Mouse (Mus musculus): ENCODE results near the gene Gm37240. TPM values are rescaled to one million over a fixed set of nuclear protein-coding genes. Genes with fewer than 3 reads are reported as not detected.

Gene Gm37240
- polyA plus RNA-seq, 1 experiment from 2014 or later, result 18.1 TPM

DNA sequence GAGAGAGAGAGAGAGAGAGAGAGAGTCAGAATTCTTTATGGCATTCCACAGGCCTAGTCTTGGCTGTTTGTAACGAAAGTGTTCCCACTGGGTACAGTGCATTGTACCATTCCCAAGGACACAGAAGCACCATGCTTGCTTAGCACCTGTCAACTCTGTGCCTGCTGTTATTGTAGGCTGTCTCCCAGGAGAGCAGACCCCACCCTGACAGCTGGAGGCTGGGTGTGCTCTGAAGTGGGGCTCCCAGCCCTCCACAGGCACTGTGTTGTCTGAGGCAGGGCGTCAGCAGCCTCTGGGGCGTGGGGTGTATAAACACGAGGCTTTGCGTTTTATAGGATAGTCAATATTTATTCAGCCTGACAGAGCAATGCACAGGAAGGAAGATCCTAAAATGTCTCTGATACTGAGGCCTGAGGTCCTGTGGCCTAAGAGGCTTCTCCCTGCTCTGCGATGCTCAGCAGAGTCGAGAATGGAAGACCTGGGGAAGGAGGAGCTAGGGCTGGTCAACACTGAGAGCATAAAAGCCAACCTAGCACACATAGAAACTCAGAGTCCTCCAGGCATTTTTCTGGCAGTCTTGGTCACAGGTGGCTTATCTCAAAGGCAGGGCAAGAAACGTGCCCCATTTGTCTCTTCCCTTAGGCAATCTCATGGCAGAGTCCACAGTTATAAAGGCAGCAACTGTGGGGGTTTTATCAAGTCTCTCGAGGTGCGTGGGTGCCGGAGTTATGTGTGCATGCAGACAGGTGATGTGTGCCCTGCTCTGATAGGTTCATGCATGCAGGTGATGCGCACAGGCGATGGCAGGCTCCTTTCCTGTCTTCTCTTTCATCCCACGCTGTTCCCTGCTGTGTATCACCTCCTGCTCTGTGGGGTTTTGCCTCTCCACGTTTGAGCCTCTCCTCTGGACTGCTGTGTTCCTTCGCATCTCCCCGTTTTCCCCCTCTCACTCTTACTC lies 677.2 kb downstream of the Gm37240 start:
- WGBS, result 48% methylated on average over 17 of the region's 17 CpGs
- H3K9me3 ChIP-seq (ENCODE audit: control insufficient read depth, low read length), result no peaks in the 10 kb centered on the region
- H3K4me2 ChIP-seq (replicated peaks; ENCODE audit: low read depth), result no peak overlapping the region
- ATAC-seq (ENCODE audit: low FRiP score, low TSS enrichment) (peak; percentile 40; the same call in 1 of the 2 replicates), DNase-seq (ENCODE audit: low spot score) (no peak)
- TF ChIP-seq EP300 (optimal IDR thresholded peaks at IDR 0.05) (no peak), CTCF (IDR thresholded peaks at IDR 0.05; ENCODE audit: low read depth) (no peak)
- H3K36me3 ChIP-seq (ENCODE audit: control insufficient read depth, insufficient read depth, low read length), result no peaks in the 10 kb centered on the region
- H3K4me3 ChIP-seq (ENCODE audit: low read depth, low read length), result no peak overlapping the region
- no peak overlapping the region for H3K9ac ChIP-seq (ENCODE audit: low read length)
- H3K27me3 ChIP-seq (ENCODE audit: control insufficient read depth, insufficient read depth, low read length), result no peaks in the 10 kb centered on the region
- no peaks in the 10 kb centered on the region for H3K4me1 ChIP-seq (replicated peaks; ENCODE audit: control insufficient read depth, insufficient read depth)
- H3K27ac ChIP-seq (replicated peaks), result no peak overlapping the region

DNA sequence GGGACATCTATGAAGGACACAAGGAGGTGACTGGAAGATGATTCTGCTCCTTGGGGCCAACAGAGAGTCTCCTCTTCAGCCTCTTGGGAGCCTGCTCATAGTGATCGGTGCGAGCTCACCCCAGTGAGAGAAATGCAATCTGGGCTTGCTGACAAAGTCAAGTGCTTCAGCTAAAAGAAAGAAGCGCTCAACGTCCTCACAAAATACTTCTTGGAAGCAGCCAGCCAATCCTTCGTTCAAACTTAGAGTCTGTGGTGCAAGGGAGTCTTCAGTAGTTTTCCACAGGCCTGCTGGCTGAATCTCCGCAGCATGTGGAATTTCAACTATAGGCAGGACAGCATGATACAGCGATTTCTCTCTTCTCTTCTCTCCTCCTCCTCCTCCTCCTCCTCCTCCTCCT lies 680.8 kb downstream of the Gm37240 start:
- 76% methylated on average over 7 of the region's 7 CpGs for WGBS
- DNase-seq (ENCODE audit: low spot score) (no peak), ATAC-seq (ENCODE audit: low FRiP score, low TSS enrichment) (no peak)
- H3K4me3 ChIP-seq (ENCODE audit: low read depth, low read length), result no peak overlapping the region
- H3K27me3 ChIP-seq (ENCODE audit: control insufficient read depth, insufficient read depth, low read length), result no peaks in the 10 kb centered on the region
- no peak overlapping the region for H3K4me2 ChIP-seq (replicated peaks; ENCODE audit: low read depth)
- H3K4me1 ChIP-seq (replicated peaks; ENCODE audit: control insufficient read depth, insufficient read depth), result no peaks in the 10 kb centered on the region
- TF ChIP-seq EP300 (optimal IDR thresholded peaks at IDR 0.05), result no peak
- no peak for TF ChIP-seq CTCF (IDR thresholded peaks at IDR 0.05; ENCODE audit: low read depth)
- H3K36me3 ChIP-seq (ENCODE audit: control insufficient read depth, insufficient read depth, low read length), result no peaks in the 10 kb centered on the region
- no peaks in the 10 kb centered on the region for H3K9me3 ChIP-seq (ENCODE audit: control insufficient read depth, low read length)
- H3K9ac ChIP-seq (ENCODE audit: low read length), result no peak overlapping the region
- no peak overlapping the region for H3K27ac ChIP-seq (replicated peaks)

DNA sequence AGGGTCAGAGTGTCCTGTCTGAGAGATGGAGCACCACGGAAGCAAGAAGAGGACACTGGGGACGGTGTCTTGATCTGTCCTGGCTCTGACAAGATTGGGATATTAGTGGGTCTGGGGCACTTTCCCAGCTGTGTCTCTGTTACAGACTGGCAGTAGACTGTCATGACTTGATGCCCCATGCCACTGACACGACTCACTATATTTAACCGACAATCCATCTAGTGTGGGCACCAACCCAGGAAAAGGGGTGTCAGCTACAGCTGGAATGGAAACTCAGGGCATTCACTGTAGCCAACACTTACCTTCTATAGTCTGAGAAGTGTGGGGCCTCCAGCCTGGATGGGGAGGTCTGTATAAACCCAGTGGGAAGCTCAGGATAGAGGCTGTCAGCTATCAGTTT lies 681.4 kb downstream of the Gm37240 start:
- whole genome bisulfite sequencing, result 77% methylated on average over 4 of the region's 4 CpGs
- ATAC-seq (ENCODE audit: low FRiP score, low TSS enrichment), result no peak
- H3K36me3 ChIP-seq (ENCODE audit: control insufficient read depth, insufficient read depth, low read length), result no peaks in the 10 kb centered on the region
- DNase-seq (ENCODE audit: low spot score), result no peak
- no peak for TF ChIP-seq EP300 (optimal IDR thresholded peaks at IDR 0.05)
- no peak for TF ChIP-seq CTCF (IDR thresholded peaks at IDR 0.05; ENCODE audit: low read depth)
- H3K4me1 ChIP-seq (replicated peaks; ENCODE audit: control insufficient read depth, insufficient read depth), result no peaks in the 10 kb centered on the region
- H3K27ac ChIP-seq (replicated peaks), result no peak overlapping the region
- no peak overlapping the region for H3K4me3 ChIP-seq (ENCODE audit: low read depth, low read length)
- no peaks in the 10 kb centered on the region for H3K9me3 ChIP-seq (ENCODE audit: control insufficient read depth, low read length)
- H3K4me2 ChIP-seq (replicated peaks; ENCODE audit: low read depth), result no peak overlapping the region
- no peak overlapping the region for H3K9ac ChIP-seq (ENCODE audit: low read length)
- H3K27me3 ChIP-seq (ENCODE audit: control insufficient read depth, insufficient read depth, low read length), result no peaks in the 10 kb centered on the region

DNA sequence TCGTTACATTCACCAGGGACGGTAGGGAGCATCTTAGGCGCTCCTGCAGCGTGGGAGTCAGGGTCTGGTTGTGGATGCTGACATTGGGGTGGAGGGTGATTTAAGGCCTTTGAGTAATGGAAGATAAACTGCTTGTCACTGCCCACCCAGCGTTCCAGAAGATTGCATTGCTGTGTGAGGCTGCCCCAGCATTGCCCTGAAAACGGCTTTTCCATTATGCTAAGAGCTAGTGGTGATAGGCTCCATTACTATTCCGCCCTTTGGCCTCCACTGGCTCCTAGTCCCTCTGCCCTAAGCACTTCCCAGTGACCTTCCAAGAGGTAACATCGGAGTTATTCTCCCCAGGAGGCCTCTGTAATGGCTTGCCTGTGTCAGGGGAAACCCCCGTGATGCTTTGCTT lies 683.7 kb downstream of the Gm37240 start:
- DNase-seq (ENCODE audit: low spot score), result no peak

DNA sequence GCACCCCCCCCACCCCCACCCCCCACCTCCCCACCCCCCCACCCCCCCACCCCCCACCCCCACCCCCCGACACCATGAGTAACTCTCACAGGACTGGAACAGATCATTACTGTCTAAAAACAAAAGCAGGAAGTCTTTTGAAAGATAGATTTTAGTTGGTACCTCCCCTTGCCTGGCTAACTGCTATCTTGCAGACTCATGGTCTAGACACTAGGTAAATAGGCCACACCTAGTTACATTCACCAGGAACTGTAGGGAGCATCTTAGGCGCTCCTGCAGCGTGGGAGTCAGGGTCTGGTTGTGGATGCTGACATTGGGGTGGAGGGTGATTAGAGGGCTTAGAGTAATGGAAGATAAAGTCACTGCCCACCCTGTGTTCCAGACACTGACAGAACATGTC lies 684.6 kb downstream of the Gm37240 start:
- Histone ChIP-seq H3K27me3 (ENCODE audit: control insufficient read depth, insufficient read depth, low read length) (no peaks in the 10 kb centered on the region), H3K4me2 (replicated peaks; ENCODE audit: low read depth) (no peak overlapping the region), H3K9ac (ENCODE audit: low read length) (no peak overlapping the region), H3K27ac (replicated peaks) (no peak overlapping the region), H3K4me1 (replicated peaks; ENCODE audit: control insufficient read depth, insufficient read depth) (no peaks in the 10 kb centered on the region), H3K9me3 (ENCODE audit: control insufficient read depth, low read length) (no peaks in the 10 kb centered on the region), H3K4me3 (ENCODE audit: low read depth, low read length) (no peak overlapping the region), H3K36me3 (ENCODE audit: control insufficient read depth, insufficient read depth, low read length) (no peaks in the 10 kb centered on the region)
- peak; percentile 15 for DNase-seq (ENCODE audit: low spot score)
- 14% methylated on average over 3 of the region's 3 CpGs for WGBS
- ATAC-seq (ENCODE audit: low FRiP score, low TSS enrichment), result peak; percentile 88
- TF ChIP-seq EP300 (optimal IDR thresholded peaks at IDR 0.05) (no peak), CTCF (IDR thresholded peaks at IDR 0.05; ENCODE audit: low read depth) (no peak)

More for the DNA sequence above, 683.7 kb downstream of the Gm37240 start:
- H3K27me3 ChIP-seq (ENCODE audit: control insufficient read depth, insufficient read depth, low read length), result no peaks in the 10 kb centered on the region
- H3K36me3 ChIP-seq (ENCODE audit: control insufficient read depth, insufficient read depth, low read length), result no peaks in the 10 kb centered on the region
- H3K9ac ChIP-seq (ENCODE audit: low read length), result no peak overlapping the region
- no peak for ATAC-seq (ENCODE audit: low FRiP score, low TSS enrichment)
- H3K4me3 ChIP-seq (ENCODE audit: low read depth, low read length), result no peak overlapping the region
- TF ChIP-seq CTCF (IDR thresholded peaks at IDR 0.05; ENCODE audit: low read depth) (no peak), EP300 (optimal IDR thresholded peaks at IDR 0.05) (no peak)
- H3K27ac ChIP-seq (replicated peaks), result no peak overlapping the region
- no peaks in the 10 kb centered on the region for H3K4me1 ChIP-seq (replicated peaks; ENCODE audit: control insufficient read depth, insufficient read depth)
- WGBS, result 44% methylated on average over 9 of the region's 9 CpGs
- H3K9me3 ChIP-seq (ENCODE audit: control insufficient read depth, low read length), result no peaks in the 10 kb centered on the region
- H3K4me2 ChIP-seq (replicated peaks; ENCODE audit: low read depth), result no peak overlapping the region

DNA sequence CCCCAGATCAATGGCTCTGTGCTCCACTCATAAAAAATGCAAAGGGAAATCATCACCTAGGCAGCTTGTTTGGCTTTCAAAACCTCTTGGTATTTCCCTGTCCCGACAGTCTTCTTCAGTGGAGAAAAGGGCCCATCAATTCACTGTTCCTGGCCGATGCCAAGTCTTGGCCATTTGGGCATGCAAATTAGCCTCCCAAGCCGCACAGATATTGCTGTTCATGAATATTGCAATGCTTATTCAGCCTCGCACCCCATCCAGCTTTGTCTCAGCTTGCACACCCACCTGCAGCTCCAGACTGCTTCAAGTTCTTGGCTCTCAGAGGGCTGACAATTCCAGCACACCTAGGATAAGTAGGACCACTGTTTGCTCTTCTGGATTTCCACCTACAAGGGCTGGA lies 685.5 kb downstream of the Gm37240 start:
- Histone ChIP-seq H3K9ac (ENCODE audit: low read length) (no peak overlapping the region), H3K27me3 (ENCODE audit: control insufficient read depth, insufficient read depth, low read length) (no peaks in the 10 kb centered on the region), H3K4me1 (replicated peaks; ENCODE audit: control insufficient read depth, insufficient read depth) (no peaks in the 10 kb centered on the region), H3K27ac (replicated peaks) (no peak overlapping the region), H3K4me2 (replicated peaks; ENCODE audit: low read depth) (no peak overlapping the region), H3K9me3 (ENCODE audit: control insufficient read depth, low read length) (no peaks in the 10 kb centered on the region), H3K36me3 (ENCODE audit: control insufficient read depth, insufficient read depth, low read length) (no peaks in the 10 kb centered on the region), H3K4me3 (ENCODE audit: low read depth, low read length) (no peak overlapping the region)
- ATAC-seq (ENCODE audit: low FRiP score, low TSS enrichment) (no peak), DNase-seq (ENCODE audit: low spot score) (no peak)
- WGBS, result 89% methylated on average over 4 of the region's 4 CpGs
- no peak for TF ChIP-seq CTCF (IDR thresholded peaks at IDR 0.05; ENCODE audit: low read depth)
- TF ChIP-seq EP300 (optimal IDR thresholded peaks at IDR 0.05), result no peak
